Mouse (Mus musculus) fat pad, adult 2 months (tissue): ENCODE measurements around the gene Sema3c.
A peak's percentile ranks its signal among the peaks of the same experiment; 100 is the strongest.

ENCODE experiments used
- DNase-seq: peaks from one replicate; pipeline ENCODE4 v3.0.0-alpha.2; 2011; ENCODE audit warnings: low read depth, low spot score; ENCODE audit errors: extremely low read depth

Gene Sema3c

DNA sequence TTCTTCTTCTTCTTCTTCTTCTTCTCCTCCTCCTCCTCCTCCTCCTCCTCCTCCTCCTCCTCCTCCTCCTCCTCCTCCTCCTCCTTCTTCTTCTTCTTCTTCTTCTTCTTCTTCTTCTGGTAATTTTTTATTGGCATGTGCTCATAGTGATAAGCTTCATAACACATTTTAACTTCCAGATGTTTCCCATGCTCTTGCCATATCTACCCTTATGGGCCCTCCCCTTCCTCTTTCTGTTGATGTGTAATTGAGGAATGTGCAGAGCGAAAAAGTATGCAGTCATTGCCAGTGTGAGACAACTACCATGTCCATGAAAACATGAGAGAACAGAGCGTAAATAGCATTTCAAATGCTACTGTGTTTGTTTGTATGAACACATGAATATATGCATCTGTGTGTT lies 196.2 kb downstream of the Sema3c start:
- no peak for DNase-seq

DNA sequence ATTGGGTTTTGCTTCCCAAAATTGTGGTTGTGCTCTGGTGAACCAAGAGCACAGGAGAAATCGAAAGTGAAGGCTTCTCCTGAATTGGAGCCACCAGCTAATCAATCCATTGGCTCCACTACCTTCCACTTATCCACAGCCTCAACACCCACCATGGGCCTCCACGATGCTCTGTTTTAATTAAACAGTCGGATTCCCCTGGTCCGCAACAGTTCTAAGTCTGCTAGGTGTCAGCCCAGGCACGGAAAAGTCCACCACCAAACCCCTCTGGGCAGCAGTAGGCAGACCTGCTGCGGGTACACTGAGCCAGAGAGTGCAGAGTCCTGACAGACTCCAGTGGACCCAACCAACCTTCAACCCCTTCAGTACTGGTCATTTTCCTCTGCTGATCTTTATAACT lies 202.5 kb downstream of the Sema3c start:
- DNase-seq, result peak; percentile 4
